Mouse (Mus musculus) cerebellum, adult 8-10 months (tissue): Measurements from ENCODE around the gene Cfd.

Experiments
- DNase-seq: peaks from one replicate; pipeline ENCODE4 v3.0.0; 2022

Gene Cfd

DNA sequence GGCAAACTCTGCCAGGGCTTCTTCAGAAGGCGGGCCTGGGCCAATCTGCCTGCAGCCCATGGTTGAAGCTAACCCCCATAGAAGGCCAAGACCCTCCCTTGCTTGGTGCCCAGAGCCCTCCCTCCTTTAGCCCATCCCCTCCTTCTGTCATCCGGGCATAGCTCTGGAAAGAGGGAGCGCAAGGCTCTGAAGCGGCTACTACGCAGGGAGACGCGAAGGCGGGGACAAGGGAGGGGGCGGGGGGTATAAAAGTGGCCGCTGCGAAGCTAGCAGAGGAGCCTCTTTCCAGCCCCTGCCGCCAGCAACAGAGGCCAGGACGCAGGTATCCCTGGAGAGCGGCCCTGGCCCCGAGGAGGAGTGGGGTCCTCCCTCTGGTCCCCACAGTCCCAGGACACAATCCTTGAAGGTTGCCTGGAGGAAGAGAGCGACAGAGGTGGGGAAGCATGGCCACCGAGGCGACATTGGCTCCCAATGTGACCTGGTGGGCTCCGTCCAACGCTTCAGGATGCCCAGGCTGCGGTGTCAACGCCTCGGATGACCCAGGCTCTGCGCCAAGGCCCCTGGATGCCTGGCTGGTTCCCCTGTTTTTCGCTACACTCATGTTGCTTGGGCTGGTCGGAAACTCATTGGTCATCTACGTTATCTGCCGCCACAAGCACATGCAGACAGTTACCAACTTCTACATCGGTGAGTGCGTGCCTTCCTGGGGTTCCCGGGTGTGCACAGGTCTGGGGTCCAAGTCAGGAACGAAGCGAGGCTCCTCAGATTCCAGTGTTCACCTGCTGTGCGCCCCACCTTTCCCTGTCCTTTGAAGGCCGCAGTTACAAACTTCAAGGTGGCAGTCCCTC lies 27.8 kb downstream of the Cfd start:
- no peak for DNase-seq

DNA sequence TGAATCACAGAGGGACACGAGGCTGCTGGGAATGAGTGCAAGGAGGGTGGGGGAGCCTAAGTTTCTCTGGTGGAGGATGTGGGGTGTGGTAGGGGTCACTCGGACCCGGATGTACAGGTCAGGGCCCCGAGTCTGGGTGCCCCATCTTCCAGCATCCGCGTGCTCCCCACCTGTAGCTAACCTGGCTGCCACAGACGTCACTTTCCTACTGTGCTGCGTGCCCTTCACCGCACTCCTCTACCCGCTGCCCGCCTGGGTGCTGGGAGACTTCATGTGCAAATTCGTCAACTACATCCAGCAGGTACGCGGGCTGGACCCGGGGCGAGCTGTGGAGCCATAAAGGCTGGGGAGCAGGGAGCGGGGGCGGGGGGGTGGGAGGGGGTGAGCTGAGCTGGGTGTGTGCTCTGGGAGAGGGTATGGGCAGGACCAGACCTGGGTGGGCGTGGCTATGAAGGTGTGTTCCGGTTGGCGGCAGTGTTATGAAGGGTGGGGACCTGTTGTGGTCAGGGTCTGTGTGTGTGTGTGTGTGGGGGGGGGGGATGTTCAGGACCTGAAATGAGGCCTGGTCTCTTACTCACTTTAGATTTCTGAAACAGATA lies 28.7 kb downstream of the Cfd start:
- no peak for DNase-seq

DNA sequence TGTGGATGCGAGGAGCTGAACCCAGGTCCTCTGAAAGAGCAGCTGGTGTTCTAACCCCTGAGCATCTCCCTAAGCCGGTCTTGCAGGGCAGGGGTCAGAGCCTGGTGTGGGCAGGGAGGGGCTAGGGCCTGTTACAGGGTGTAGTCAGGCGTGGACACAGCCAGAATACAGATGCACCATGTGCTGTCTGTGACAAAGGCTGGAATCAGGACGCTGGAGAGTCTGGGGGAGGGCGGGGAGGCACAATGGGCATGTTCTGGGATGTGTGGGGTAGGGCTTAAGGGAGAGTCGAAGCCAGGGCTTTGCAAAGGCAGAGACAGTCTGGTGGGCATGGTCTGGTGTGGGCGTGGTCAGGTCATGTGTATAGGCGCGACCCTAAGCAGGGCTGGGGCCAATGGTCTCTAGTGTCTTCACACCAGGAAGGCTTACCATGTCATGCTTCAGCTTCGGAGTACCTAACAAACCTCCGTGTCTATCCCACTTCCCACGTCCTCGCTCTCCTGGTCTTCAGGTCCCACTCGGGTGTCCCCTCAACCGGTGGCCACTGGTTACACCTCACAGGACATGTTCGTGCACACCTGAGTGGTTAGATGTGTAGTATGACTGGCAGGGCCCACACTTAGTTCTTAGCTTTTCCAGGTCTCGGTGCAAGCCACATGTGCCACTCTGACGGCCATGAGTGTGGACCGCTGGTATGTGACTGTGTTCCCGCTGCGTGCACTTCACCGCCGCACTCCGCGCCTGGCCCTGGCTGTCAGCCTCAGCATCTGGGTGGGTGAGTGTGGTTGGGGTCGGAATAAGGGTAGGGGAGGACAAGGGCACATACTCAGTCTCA lies 29.6 kb downstream of the Cfd start:
- no peak for DNase-seq

DNA sequence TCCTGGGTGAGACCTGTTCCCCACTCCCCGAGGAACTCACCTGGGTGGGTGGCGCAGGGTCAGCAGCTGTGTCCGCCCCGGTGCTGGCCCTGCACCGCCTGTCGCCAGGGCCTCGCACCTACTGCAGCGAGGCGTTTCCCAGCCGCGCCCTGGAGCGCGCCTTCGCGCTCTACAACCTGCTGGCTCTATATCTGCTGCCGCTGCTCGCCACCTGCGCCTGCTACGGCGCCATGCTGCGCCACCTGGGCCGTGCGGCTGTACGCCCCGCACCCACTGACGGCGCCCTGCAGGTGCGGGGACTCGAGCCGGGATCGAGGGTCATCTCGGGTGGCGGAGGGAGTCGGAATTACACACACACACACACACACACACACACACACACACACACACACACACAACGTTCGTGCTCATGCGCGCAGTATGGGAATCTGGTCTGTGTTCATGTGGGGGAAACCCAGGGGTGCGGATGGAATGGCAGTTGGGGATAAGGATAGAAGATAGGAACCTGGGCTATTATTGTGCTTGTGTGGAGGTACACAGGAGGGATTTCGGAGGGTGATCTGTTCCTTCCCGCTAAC lies 30.4 kb downstream of the Cfd start, which contains the start of gene R3hdm4:
Gene R3hdm4 (minus strand): TSS at position 251 of the 578 bp plus-strand sequence.
- no peak for DNase-seq

DNA sequence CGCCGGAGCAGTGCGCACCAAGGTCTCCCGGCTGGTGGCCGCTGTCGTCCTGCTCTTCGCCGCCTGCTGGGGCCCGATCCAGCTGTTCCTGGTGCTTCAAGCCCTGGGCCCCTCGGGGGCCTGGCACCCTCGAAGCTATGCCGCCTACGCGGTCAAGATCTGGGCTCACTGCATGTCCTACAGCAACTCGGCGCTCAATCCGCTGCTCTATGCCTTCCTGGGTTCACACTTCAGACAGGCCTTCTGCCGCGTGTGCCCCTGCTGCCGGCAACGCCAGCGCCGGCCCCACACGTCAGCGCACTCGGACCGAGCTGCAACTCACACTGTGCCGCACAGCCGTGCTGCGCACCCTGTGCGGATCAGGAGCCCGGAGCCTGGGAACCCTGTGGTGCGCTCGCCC lies 30.9 kb downstream of the Cfd start:
- no peak for DNase-seq

DNA sequence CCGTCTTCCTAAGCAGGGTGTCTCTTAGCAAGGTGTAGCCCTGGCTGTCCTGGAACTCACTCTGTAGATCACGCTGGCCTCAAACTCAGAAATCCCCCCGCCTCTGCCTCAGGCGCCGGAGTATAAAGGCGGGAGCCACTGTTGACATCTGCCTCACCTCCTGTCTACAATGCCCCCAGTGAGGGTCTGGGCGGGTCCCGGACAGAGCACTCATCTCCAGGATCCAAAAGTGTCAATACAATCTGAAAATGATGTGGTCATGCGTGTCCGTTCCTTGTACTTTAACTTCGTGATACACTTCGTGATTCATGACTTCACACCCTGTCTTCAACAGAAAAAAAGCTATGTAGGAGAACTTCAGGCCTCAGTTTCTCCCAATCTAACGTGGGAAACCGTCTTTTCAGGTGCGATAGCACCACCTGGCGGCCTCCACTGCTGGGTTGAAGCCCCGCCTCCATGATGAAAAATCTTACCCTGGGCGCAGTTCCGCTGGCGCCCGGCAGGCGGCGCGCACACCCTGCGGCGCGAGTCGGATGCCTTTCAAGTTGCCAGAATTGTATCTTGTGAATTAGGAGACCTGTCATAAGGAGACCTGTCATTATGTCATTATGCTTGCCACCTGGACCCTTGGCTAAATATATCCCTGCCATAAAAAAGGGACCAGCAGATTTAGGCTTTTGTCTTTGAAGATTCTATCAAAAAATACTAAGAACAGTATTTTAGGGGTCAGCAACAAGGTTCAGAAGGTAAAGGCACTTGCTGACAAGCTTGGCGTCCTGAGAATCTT lies 34.5 kb downstream of the Cfd start:
- DNase-seq: peak; percentile 98

DNA sequence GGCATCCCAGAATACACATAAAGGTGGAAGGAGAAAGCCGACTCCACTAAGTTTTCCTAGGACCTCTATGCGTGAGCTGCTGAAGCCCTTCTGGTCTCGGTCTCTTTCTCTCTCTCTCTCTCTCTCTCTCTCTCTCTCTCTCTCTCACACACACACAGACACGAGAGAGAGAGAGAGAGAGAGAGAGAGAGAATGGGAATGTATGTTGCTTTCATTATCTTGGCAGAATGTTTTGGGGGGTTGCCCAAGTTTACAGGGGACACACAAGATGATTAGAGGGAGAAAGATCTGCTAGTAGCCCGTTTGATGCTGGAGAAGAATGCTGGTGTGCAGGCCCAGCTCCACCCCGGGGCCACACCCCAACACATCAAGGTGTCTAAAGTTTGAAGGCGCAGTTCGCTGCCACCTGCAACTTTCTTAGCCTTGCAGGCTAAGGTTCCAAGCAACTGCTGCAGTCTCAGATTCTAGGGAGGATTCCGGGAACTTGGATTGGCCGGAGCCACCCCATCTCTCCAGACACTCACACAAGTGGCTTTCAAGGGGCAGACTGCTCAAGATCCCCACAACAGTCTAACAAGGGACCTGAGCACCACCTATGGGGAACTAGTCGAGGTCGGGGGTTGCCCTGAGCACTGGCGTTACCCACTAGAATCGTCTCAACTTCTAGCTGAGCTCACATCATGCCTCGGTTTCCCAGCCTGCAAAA lies 35.3 kb downstream of the Cfd start:
- no peak for DNase-seq

DNA sequence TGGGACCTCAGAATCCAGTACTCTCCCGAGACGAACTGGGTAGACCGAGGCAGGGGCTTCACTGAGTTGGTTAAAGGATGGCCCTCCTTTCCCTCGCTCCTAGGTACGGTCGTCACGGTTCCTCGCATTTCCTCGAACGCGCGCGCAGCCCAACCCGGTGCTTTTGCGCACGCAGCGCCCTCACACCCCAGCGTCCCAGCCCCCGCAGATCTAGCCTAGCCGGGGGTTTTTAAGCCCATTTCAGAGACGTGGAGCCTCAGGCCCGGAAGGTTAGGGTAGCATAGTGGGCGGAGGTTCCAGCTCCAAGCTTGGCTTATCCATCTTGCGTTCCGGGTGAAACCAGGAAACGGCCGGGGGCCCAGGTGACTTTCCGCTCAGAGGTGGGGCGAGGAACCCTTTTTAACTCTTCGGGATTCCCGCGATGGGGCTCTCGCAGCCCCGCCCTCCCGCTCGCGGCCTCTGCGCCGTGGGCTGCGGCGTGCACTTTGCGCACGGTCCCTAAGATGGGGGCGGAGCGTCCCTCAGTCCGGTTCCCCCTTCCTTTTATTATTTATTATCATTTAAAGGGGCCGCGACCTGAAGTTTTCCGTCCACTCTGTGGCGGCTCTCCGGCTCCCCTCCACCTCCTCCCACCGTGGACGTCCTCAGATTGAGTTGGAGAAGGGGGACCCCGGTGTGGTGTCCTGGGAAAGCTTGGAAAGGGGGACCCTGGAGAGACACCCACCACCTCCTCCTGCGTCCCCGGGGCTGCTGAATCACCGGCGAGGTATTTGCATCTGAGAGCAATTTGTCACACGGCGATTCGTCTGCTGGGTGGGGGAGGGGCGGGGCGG lies 36.1 kb downstream of the Cfd start, which contains the start of gene Arid3a:
Gene Arid3a (plus strand): TSS at position 553 of the 833 bp plus-strand sequence.
- DNase-seq: peak; percentile 86

DNA sequence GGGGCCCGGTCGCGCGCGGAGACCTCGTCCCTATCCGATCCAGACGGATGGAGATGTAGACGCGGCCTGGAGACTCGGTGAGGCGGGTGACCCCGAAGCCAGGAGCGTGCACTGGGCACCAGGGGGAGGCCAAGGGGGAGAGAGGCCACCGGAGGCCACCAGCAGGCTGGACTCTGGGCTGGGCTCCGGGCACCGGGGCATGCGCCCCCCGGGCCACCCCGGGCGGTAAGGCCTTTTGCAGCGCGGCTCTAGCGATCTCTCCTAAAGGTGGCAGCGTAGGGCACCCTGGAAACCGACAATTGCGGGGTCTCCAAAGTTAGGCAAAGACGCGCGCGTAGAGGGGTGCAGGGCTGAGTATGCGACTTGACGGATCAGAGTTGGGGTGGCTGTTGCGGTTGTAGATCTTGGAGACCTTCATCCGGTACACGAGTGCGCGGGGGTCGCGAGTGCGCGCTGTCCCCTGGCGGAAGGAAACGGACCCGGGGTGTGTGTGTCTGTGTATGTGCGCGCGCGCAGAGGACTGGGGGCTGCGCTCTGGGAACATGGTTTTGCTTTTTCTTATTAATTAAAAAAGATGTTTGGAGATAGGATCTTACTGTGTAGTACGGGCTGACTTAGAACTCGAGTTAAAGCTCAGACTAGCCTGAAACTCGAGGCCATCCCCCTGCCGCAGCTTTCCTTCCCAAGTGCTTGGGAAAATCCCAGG lies 36.8 kb downstream of the Cfd start:
- no peak for DNase-seq

DNA sequence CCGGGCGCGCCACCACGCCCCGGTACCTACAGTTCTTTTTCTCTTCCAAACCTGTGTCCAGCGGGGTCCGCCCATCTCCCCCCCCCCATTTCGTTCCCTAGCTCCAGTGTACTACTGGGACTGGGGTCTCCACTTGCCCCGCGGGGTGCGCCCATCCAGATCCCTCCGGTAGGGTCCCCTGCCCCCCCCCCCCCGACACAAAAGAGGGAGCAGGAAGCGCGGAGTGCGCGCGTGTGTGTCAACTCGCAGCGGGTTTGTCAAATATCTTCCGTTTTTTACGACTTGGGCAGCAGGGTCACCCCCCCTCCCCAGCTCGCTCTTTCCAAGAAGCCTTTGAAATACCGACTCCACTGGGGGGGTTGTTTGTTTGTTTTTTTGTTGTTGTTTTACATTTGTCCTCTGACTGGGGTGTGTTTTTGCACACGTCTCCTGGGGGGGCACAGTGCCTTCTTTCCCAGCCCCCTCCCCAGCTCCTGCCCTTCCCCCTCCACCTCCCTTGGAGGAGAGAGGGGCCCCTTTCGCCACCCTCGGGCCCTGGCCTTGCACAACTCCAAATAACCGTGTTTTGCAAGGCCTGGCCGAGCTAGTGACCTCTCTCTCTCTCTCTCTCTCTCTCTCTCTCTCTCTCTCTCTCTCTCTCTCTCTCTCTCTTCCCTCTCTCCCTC lies 37.5 kb downstream of the Cfd start:
- no peak for DNase-seq

DNA sequence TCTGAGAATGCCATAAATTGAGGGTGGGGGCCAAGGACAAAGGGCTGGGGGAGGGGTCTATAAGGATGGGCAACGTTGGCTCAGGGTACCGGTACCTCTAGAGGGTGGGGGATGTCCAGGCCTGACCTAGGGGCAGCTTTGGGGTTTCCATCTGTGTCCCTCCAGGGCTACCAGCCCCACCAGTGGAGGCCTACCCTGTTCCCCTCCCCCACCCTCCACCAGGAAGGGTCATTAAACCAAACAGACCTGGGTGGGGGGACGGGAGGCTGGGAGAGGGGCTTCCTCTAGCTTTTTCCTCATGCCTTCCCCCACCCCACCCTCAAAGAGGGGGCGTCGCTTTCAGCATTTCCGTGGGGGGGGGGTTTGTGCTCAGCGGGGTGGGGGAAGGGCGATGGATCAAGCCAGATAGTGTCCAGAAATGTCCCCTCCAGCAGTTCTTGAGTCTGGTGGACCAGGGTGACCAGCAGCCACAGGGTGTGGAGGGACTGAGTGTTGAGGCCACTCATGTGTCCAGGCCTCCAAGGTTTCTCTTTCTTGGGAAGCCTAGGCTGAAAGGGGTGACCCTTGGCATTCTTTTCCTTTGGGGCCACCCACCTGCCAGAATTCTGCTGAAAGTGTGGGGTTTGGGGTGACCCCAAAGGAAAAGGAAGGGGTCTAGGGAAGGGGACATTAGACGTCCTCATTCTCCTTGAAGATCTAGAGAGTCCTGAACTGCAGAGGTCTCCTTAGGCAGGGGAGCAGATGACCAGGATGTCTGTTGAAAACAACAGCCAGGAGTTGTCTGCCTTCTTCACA lies 38.5 kb downstream of the Cfd start:
- DNase-seq: no peak

DNA sequence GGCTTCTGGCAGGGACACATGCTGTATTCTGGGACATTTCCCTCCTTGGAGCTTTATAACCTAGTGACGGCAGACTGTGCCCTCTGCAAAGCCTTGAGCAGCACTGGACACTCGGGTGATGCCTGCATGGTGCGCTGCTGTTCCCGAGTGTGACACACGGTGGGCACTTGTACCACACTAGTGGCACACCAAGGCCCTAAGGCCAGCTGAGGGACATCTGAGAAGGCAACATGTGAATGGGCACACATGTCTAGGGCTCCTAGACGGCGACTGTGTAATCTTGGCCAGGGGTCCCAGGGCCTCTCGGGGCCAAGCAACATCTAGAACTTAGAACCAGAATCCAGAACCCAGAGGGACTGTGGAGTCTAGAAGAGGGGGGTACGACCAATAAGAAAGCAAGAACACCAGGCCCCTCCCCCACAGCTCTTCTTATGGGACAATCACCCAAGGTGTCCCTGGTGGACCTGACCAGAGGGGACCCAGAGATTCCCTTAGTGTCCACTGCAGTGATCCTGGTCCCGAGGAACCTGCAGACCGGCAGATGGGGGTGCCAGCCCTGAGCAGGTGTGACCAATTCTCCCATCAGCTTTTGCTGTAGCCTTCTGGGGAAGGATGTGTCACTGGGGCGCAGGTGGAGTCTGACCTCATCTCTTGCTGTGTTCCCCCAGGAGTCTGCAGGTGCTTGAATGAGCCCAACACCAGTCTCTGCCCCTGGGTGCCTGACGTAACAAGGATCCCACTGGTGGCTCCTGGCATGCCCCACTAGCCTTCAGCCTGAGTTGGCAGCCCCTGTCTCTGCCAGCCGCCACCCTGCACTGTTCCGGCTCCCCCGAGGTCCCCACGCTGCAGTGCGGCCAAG lies 39.5 kb downstream of the Cfd start:
- DNase-seq: no peak

DNA sequence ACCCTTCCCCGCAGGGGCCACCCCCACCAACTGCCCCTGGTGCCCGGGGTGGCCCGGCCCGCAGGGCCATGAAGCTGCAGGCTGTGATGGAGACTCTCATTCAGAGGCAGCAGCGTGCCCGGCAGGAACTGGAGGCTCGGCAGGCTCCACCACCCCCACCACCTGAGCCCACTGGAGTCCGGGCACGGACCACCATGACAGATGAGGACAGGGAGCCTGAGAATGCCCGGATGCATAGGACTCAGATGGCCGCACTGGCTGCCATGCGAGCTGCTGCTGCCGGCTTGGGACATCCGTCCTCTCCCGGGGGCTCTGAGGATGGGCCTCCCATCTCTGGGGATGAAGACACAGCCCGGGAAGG lies 40.2 kb downstream of the Cfd start:
- no peak for DNase-seq

DNA sequence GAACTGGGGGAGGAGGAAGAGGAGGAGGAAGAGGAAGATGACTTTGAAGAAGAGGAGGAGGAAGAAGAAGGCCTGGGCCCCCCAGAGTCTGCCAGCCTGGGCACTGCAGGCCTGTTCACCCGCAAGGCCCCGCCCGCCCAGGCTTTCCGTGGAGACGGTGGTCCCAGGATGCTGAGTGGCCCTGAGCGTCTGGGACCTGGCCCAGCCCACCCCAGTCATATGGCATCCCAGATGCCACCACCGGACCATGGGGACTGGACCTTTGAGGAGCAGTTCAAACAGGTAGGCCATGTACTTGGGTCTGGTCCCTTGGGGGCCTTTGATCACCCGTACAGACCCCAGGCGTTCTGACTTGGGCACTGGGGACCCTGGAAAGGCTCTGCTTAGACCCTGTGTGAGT lies 41.1 kb downstream of the Cfd start:
- no peak for DNase-seq

DNA sequence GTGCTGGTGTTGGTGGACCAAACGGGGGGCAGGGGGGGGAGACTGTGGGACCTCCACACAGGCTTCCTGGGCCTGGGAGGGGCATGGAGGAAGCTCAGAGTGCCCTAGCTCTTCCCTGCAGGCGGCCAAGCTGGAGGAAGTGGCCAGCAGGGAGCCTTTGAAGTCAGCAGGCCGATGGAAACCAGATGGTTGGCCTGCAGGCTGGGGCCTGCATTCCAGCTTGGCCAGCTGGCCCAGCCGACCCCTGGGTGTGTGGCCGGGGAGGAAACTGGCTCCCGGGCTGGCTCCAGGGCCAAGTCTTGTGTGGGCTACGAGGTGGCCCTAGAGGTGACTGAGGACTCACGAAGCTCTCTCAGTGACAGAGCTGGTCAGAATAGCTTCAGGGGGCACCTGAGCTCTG lies 42.1 kb downstream of the Cfd start:
- no peak for DNase-seq

DNA sequence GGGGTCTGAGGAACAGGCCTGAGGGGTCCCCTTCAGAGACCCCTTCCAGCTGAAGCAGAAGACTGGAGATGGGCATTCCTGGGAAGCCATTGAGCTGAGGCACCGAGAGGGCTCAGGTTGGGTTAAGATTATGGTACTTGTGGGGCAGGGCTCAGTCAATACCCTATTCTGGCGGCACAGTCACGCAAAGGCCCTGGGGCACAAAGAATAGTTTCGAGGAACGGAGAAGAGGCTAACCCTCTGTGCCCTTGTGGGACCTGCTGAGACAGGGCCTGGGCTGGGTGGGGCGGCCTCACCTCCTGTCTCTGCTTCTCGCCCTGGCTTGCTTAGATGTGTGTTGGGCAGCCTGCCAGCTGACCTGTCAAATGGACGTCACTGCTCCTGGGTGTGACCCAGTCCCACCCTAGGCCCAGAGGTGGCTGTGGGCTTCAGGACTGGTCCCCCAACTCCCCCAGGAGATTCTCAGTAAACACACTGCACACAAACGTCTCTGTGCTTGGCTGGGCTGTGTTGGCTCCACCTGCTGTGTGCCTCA lies 42.6 kb downstream of the Cfd start:
- DNase-seq: no peak

DNA sequence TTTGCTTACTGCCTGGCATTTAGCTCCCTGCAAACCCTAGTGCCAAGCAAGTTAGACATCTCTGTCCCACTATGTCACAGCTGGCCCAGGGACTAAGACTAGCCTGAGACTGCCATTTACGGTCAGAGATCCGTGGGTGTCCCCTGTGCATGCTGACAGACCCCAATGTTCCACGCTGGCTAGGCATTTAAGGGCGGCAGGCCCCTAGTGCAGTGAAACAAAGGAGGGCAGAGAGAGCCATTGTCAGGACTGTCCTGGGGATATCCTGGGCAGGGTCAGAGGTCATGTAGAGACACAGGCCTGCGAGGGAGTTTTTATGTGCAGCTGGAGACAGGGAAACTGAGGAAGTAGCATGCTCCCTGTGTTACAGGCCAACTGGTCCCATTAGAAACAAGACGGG lies 43.2 kb downstream of the Cfd start:
- no peak for DNase-seq
